Mouse (Mus musculus) retina, adult 2 months (tissue): ENCODE results near the gene Ascc2.
"Not testable (repeated sequence)": the region's sequence is repeated elsewhere in the genome, so short reads cannot be mapped to it uniquely, and the experiment has no call there.

Source experiments
- DNase-seq: peaks from one replicate; pipeline ENCODE4 v3.0.0-alpha.2; 2012; ENCODE audit warnings: low read depth, low spot score

The Ascc2 gene

GRCm38 (mm10) chr11:4684186-4684585 is 46.6 kb downstream of the Ascc2 start:
- DNase-seq: no peak

- no peak for DNase-seq
Observed at GRCm38 (mm10) chr11:4685071-4685470, 47.5 kb downstream of the Ascc2 start.

GRCm38 (mm10) chr11:4685510-4685909 is 48.0 kb downstream of the Ascc2 start:
- no peak for DNase-seq

- DNase-seq: no peak
Observed at GRCm38 (mm10) chr11:4687027-4687426, 49.5 kb downstream of the Ascc2 start.

- DNase-seq: no peak
Observed at GRCm38 (mm10) chr11:4687874-4688273, 50.3 kb downstream of the Ascc2 start.

- no peak for DNase-seq
Observed at GRCm38 (mm10) chr11:4688632-4689380, 51.3 kb downstream of the Ascc2 start.

- no peak for DNase-seq
Observed at GRCm38 (mm10) chr11:4690353-4690752, 52.8 kb downstream of the Ascc2 start.

- no peak for DNase-seq
Observed at GRCm38 (mm10) chr11:4691213-4691612, 53.7 kb downstream of the Ascc2 start.

- DNase-seq: no peak
Observed at GRCm38 (mm10) chr11:4692162-4692561, 54.6 kb downstream of the Ascc2 start.

GRCm38 (mm10) chr11:4697043-4697983 is 59.8 kb downstream of the Ascc2 start:
- no peak for DNase-seq

GRCm38 (mm10) chr11:4700726-4701125 is 63.2 kb downstream of the Ascc2 start:
- DNase-seq: no peak

GRCm38 (mm10) chr11:4703688-4704071 is 66.1 kb downstream of the Ascc2 start:
- no peak for DNase-seq

GRCm38 (mm10) chr11:4704072-4704964 is 66.8 kb downstream of the Ascc2 start, which contains the start of the genes Uqcr10 and Zmat5:
Gene Uqcr10, minus strand, starts transcription at chr11:4704342.
Gene Zmat5, plus strand, starts transcription at chr11:4704678.
- peak; percentile 89 for DNase-seq

GRCm38 (mm10) chr11:4705178-4705577 is 67.6 kb downstream of the Ascc2 start:
- DNase-seq: no peak

- not testable (repeated sequence) for DNase-seq
Observed at GRCm38 (mm10) chr11:4710188-4710587, 72.6 kb downstream of the Ascc2 start.

GRCm38 (mm10) chr11:4712822-4713221 is 75.3 kb downstream of the Ascc2 start:
- DNase-seq: no peak

GRCm38 (mm10) chr11:4714727-4715126 is 77.2 kb downstream of the Ascc2 start:
- DNase-seq: no peak

GRCm38 (mm10) chr11:4715596-4715995 is 78.0 kb downstream of the Ascc2 start:
- no peak for DNase-seq

- no peak for DNase-seq
Observed at GRCm38 (mm10) chr11:4716530-4717236, 79.1 kb downstream of the Ascc2 start.

GRCm38 (mm10) chr11:4718548-4718947 is 81.0 kb downstream of the Ascc2 start:
- no peak for DNase-seq

- DNase-seq: no peak
Observed at GRCm38 (mm10) chr11:4719961-4720360, 82.4 kb downstream of the Ascc2 start.
